Mouse (Mus musculus) MEL (cell line): ENCODE results near the gene Zfp583. TPM values are rescaled to one million over a fixed set of nuclear protein-coding genes. Genes with fewer than 3 reads are reported as not detected.

Source experiments
- DNase-seq: peaks from one replicate; pipeline ENCODE4 v3.0.0; 2011; ENCODE audit warnings: low read depth, low spot score
- H3K27ac ChIP-seq: 2 replicates; pipeline ENCODE4 v1.5.1; 2012; ENCODE audit warnings: low read depth, mild to moderate bottlenecking, control low read depth, low read length, moderate library complexity; ENCODE audit not compliant: control insufficient read depth
- H3K27me3 ChIP-seq, 2 experiments: fragments of 150-350 bp in 1 of 2; sonication (generic) in 1 of 2; 2 replicates each; pipeline ENCODE4 v1.6.1; 2012; ENCODE audit warnings: low read length in 2 of 2, mild to moderate bottlenecking in 2 of 2, improper control_type of control experiment in 1 of 2, moderate library complexity in 1 of 2; ENCODE audit not compliant: insufficient read depth in 2 of 2, control insufficient read depth in 1 of 2
- H3K36me3 ChIP-seq, 2 experiments: 2 replicates each; pipeline ENCODE4 v1.6.1; 2012 to 2014; ENCODE audit warnings: low read length in 2 of 2, improper control_type of control experiment in 1 of 2, inconsistent platforms in 1 of 2, mild to moderate bottlenecking in 1 of 2; ENCODE audit not compliant: insufficient read depth in 2 of 2, control insufficient read depth in 1 of 2
- H3K4me1 ChIP-seq, 2 experiments: fragments of 150-350 bp in 1 of 2; sonication (generic) in 1 of 2; 2 replicates each; pipeline ENCODE4 v1.6.1; 2012; ENCODE audit warnings: low read length in 2 of 2, improper control_type of control experiment in 1 of 2, mild to moderate bottlenecking in 1 of 2; ENCODE audit not compliant: insufficient read depth in 2 of 2, control insufficient read depth in 1 of 2
- H3K4me3 ChIP-seq, 2 experiments: fragments of 150-350 bp in 1 of 2; sonication (generic) in 1 of 2; 2 replicates each; pipeline ENCODE4 v1.5.1; 2012; ENCODE audit warnings: low read depth in 2 of 2, low read length in 2 of 2, mild to moderate bottlenecking in 2 of 2, moderate library complexity in 2 of 2, control low read depth in 1 of 2, improper control_type of control experiment in 1 of 2; ENCODE audit not compliant: control insufficient read depth in 1 of 2, insufficient read depth in 1 of 2
- H3K79me2 ChIP-seq: 2 replicates; pipeline ENCODE4 v1.6.1; 2012; ENCODE audit warnings: mild to moderate bottlenecking, low read length, moderate library complexity; ENCODE audit not compliant: control insufficient read depth, poor library complexity, insufficient read depth
- H3K9ac ChIP-seq: 2 replicates; pipeline ENCODE4 v1.6.1; 2012; ENCODE audit warnings: low read depth, mild to moderate bottlenecking, control low read depth, low read length, moderate library complexity; ENCODE audit not compliant: control insufficient read depth, poor library complexity, severe bottlenecking
- H3K9me3 ChIP-seq: fragments of 150-350 bp; sonication (generic); replicated peaks from 2 replicates; pipeline ENCODE4 v1.6.1; 2012; ENCODE audit warnings: mild to moderate bottlenecking, low read length, improper control_type of control experiment, moderate library complexity; ENCODE audit not compliant: insufficient read depth
- CHD2 ChIP-seq: IDR thresholded peaks from 2 replicates; pipeline ENCODE4 v1.6.1; 2011; ENCODE audit warnings: low read length, improper control_type of control experiment
- E2F4 ChIP-seq: IDR thresholded peaks from 2 replicates; pipeline ENCODE4 v1.6.1; 2011; ENCODE audit warnings: low read depth, low read length, improper control_type of control experiment, borderline replicate concordance
- ELF1 ChIP-seq: IDR thresholded peaks from 2 replicates; pipeline ENCODE4 v1.6.1; 2014; ENCODE audit warnings: low read depth, mild to moderate bottlenecking, inconsistent platforms, low read length, improper control_type of control experiment, moderate library complexity
- GABPA ChIP-seq: IDR thresholded peaks from 2 replicates; pipeline ENCODE4 v1.6.1; 2012; ENCODE audit warnings: low read depth, mild to moderate bottlenecking, inconsistent platforms, low read length, improper control_type of control experiment, moderate library complexity
- GATA1 ChIP-seq: IDR thresholded peaks from 2 replicates; pipeline ENCODE4 v1.6.1; 2011; ENCODE audit warnings: low read depth, low read length, improper control_type of control experiment
- HCFC1 ChIP-seq: IDR thresholded peaks from 2 replicates; pipeline ENCODE4 v1.6.1; 2012; ENCODE audit warnings: low read depth, mild to moderate bottlenecking, inconsistent platforms, low read length, improper control_type of control experiment, moderate library complexity
- KAT2A ChIP-seq: conservative IDR thresholded peaks from 2 replicates; pipeline ENCODE4 v1.6.1; 2012; ENCODE audit warnings: low read depth, low read length, improper control_type of control experiment, inconsistent platforms
- MAFK ChIP-seq: IDR thresholded peaks from 2 replicates; pipeline ENCODE4 v1.6.1; 2011; ENCODE audit warnings: low read depth, mild to moderate bottlenecking, low read length, improper control_type of control experiment, borderline replicate concordance
- MAX ChIP-seq: IDR thresholded peaks from 2 replicates; pipeline ENCODE4 v1.6.1; 2011; ENCODE audit warnings: low read length, improper control_type of control experiment
- MEF2A ChIP-seq: IDR thresholded peaks from 2 replicates; pipeline ENCODE4 v1.6.1; 2014; ENCODE audit warnings: low read depth, mild to moderate bottlenecking, inconsistent platforms, low read length, improper control_type of control experiment; ENCODE audit not compliant: poor library complexity, insufficient replicate concordance, severe bottlenecking; ENCODE audit errors: extremely low read depth
- MXI1 ChIP-seq: IDR thresholded peaks from 2 replicates; pipeline ENCODE4 v1.6.1; 2011; ENCODE audit warnings: mild to moderate bottlenecking, low read depth, low read length, improper control_type of control experiment
- MYB ChIP-seq: IDR thresholded peaks from 2 replicates; pipeline ENCODE4 v1.6.1; 2011; ENCODE audit warnings: mild to moderate bottlenecking, low read depth, low read length, improper control_type of control experiment
- NELFE ChIP-seq: IDR thresholded peaks from 2 replicates; pipeline ENCODE4 v1.6.1; 2011; ENCODE audit warnings: low read depth, low read length, improper control_type of control experiment
- POLR2A ChIP-seq, 2 experiments: IDR thresholded peaks; 2 replicates each; pipeline ENCODE4 v1.6.1; 2011 to 2012; ENCODE audit warnings: low read length in 2 of 2, mild to moderate bottlenecking in 2 of 2, control low read depth in 1 of 2, improper control_type of control experiment in 1 of 2, low read depth in 1 of 2, moderate library complexity in 1 of 2; ENCODE audit not compliant: control insufficient read depth in 1 of 2, insufficient read depth in 1 of 2, poor library complexity in 1 of 2
- POLR2AphosphoS2 ChIP-seq: IDR thresholded peaks from 2 replicates; pipeline ENCODE4 v1.6.1; 2011; ENCODE audit warnings: low read length, improper control_type of control experiment
- POLR2AphosphoS5 ChIP-seq: IDR thresholded peaks from 2 replicates; pipeline ENCODE4 v1.6.1; 2012; ENCODE audit warnings: low read depth, borderline replicate concordance, mild to moderate bottlenecking, inconsistent platforms, low read length, moderate library complexity, mixed read lengths
- RCOR1 ChIP-seq: IDR thresholded peaks from 2 replicates; pipeline ENCODE4 v1.6.1; 2012; ENCODE audit warnings: low read depth, mild to moderate bottlenecking, inconsistent platforms, low read length, improper control_type of control experiment
- SMC3 ChIP-seq: IDR thresholded peaks from 2 replicates; pipeline ENCODE4 v1.6.1; 2011; ENCODE audit warnings: low read depth, low read length, improper control_type of control experiment
- TAL1 ChIP-seq: IDR thresholded peaks from 2 replicates; pipeline ENCODE4 v1.6.1; 2012; ENCODE audit warnings: mild to moderate bottlenecking, inconsistent platforms, low read length, moderate library complexity, mixed read lengths
- TBP ChIP-seq: IDR thresholded peaks from 2 replicates; pipeline ENCODE4 v1.8.0; 2011; ENCODE audit warnings: low read depth, low read length, improper control_type of control experiment
- TCF12 ChIP-seq: IDR thresholded peaks from 2 replicates; pipeline ENCODE4 v1.6.1; 2014; ENCODE audit warnings: low read depth, mild to moderate bottlenecking, inconsistent platforms, low read length, improper control_type of control experiment, moderate library complexity
- UBTF ChIP-seq: IDR thresholded peaks from 2 replicates; pipeline ENCODE4 v1.6.1; 2012; ENCODE audit warnings: low read depth, mild to moderate bottlenecking, inconsistent platforms, low read length, improper control_type of control experiment, moderate library complexity, borderline replicate concordance; ENCODE audit not compliant: insufficient read depth
- USF1 ChIP-seq: IDR thresholded peaks from 2 replicates; pipeline ENCODE4 v1.6.1; 2014; ENCODE audit warnings: low read depth, mild to moderate bottlenecking, inconsistent platforms, low read length, improper control_type of control experiment, moderate library complexity
- USF2 ChIP-seq, 2 experiments: IDR thresholded peaks; 2 replicates each; pipeline ENCODE4 v1.6.1; 2011 to 2012; ENCODE audit warnings: improper control_type of control experiment in 2 of 2, low read length in 2 of 2, borderline replicate concordance in 1 of 2, inconsistent platforms in 1 of 2, low read depth in 1 of 2, mild to moderate bottlenecking in 1 of 2; ENCODE audit not compliant: insufficient read depth in 1 of 2
- ZC3H11A ChIP-seq: IDR thresholded peaks from 2 replicates; pipeline ENCODE4 v1.6.1; 2012; ENCODE audit warnings: low read depth, mild to moderate bottlenecking, inconsistent platforms, low read length, improper control_type of control experiment
- ZKSCAN1 ChIP-seq: IDR thresholded peaks from 2 replicates; pipeline ENCODE4 v1.6.1; 2012; ENCODE audit warnings: low read depth, mild to moderate bottlenecking, inconsistent platforms, low read length, improper control_type of control experiment, moderate library complexity
- ZNF384 ChIP-seq: IDR thresholded peaks from 2 replicates; pipeline ENCODE4 v1.6.1; 2012; ENCODE audit warnings: low read depth, mild to moderate bottlenecking, inconsistent platforms, low read length, improper control_type of control experiment
- polyA plus RNA-seq, 2 experiments: library from polyadenylated mRNA; stranded (reverse) in 1 of 2; unstranded in 1 of 2; fragments of >175 nt in 1 of 2; fragments of >200 nt in 1 of 2; gene quantifications; 2 replicates each; pipeline versions ENCODE4 v1.2.1 to v1.2.4; 2012; ENCODE audit warnings: low replicate concordance in 2 of 2, low read depth in 1 of 2; ENCODE audit not compliant: insufficient read length in 2 of 2, insufficient read depth in 1 of 2, missing spikeins in 1 of 2
- total RNA-seq: library from RNA; depleted of rRNA; stranded (reverse); fragments of 300-350 nt; gene quantifications from 2 replicates; pipeline ENCODE4 v1.2.3, GENCODE M21; 2012

Gene Zfp583
- total and polyA plus RNA-seq, 3 experiments: not detected

DNA sequence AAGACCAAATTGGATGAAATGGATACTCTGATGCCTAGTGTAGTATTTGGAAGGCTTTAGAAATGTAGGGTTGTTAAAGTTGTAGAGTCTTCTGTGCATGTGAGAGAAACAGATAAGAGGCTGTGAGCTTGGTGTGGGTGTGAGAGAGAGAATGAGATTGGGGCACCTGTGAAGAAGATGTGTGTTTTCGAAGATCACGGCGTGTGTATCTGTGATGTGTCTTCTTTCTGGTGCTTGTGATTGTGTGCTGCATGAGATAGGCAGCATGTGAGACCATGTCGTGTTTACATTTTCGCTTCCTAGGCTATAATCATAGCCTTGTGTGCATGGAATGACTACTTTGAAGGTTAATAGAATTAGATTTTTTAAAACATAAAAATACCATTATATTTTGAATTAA is 36.1 kb upstream of the Zfp583 start:
- H3K27ac ChIP-seq: no peak overlapping the region
- H3K9ac ChIP-seq: no peak overlapping the region
- peaks cover 0 to 2% of the 10 kb centered on the region in 2 experiments; a peak in 1 of 4 replicates for H3K4me1 ChIP-seq
- no peak overlapping the region for H3K4me3 ChIP-seq
- DNase-seq: peak; percentile 17
- H3K79me2 ChIP-seq: no peaks in the 10 kb centered on the region
- H3K27me3 ChIP-seq: no peaks in the 10 kb centered on the region
- TF ChIP-seq MEF2A: no peak
- no peak for TF ChIP-seq HCFC1
- TF ChIP-seq POLR2AphosphoS5: no peak
- no peak for TF ChIP-seq GABPA
- no peak for TF ChIP-seq UBTF
- TF ChIP-seq TAL1: no peak; the same call in 1 of the 2 replicates
- no peak for TF ChIP-seq ZC3H11A
- TF ChIP-seq ZKSCAN1: no peak
- TF ChIP-seq GATA1: no peak
- TF ChIP-seq ZNF384: no peak
- TF ChIP-seq SMC3: no peak
- no peak for TF ChIP-seq KAT2A
- TF ChIP-seq E2F4: no peak
- TF ChIP-seq MAFK: no peak
- no peak for TF ChIP-seq ELF1
- no peak for TF ChIP-seq CHD2
- no peak for TF ChIP-seq POLR2AphosphoS2
- TF ChIP-seq MYB: no peak
- TF ChIP-seq RCOR1: no peak
- no peak for TF ChIP-seq TBP
- peaks cover 0 to 3% of the 10 kb centered on the region in 2 experiments; a peak in 1 of 4 replicates for H3K36me3 ChIP-seq
- no peaks in the 10 kb centered on the region for H3K9me3 ChIP-seq

DNA sequence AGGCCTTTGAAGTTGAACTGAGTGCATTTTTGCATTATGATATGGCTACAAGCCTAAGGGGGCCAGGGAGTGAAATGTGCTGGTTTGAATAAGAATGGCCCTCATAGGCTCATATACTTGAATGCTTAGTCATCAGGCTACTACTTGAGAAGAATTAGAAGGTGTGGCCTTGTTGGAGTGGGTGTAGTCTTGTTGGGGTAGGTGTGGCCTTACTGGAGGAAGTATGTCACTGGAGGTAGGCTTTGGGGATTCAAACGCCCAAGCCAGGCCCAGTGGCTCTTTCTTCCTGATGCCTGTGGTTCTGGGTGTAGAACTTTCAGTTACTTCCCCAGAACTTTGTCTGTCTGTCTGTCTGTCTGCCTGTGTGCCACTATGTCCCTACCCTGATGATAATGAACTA is 33.7 kb upstream of the Zfp583 start:
- Histone ChIP-seq H3K9ac (no peak overlapping the region), H3K27ac (no peak overlapping the region; the same call in 1 of the 2 replicates), H3K9me3 (no peaks in the 10 kb centered on the region), H3K27me3 (no peaks in the 10 kb centered on the region), H3K79me2 (no peaks in the 10 kb centered on the region), H3K36me3 (peaks cover 0 to 12% of the 10 kb centered on the region in 2 experiments; a peak in 2 of 4 replicates), H3K4me1 (peaks cover 2 to 5% of the 10 kb centered on the region in 2 experiments; a peak in 3 of 4 replicates), H3K4me3 (no peak overlapping the region)
- peak; percentile 75 for DNase-seq
- TF ChIP-seq NELFE (no peak), USF1 (no peak), KAT2A (no peak), ZKSCAN1 (no peak), USF2 (IDR thresholded peaks at IDR 0.05; ENCODE audit: borderline replicate concordance in 1 of 2, insufficient read depth in 1 of 2, low read depth in 1 of 2, low read length in 2 of 2) (no peak), POLR2A (IDR thresholded peaks at IDR 0.05; ENCODE audit: control insufficient read depth in 1 of 2, insufficient read depth in 1 of 2, low read depth in 1 of 2, low read length in 2 of 2, poor library complexity in 1 of 2) (no peak), POLR2AphosphoS2 (no peak), TAL1 (no peak), ELF1 (no peak), MAX (no peak), GATA1 (no peak), TCF12 (no peak), SMC3 (no peak), MXI1 (no peak)
